Mouse (Mus musculus) T-cell, adult 66 days (primary cell): ENCODE results near the gene Cep128. TPM values are rescaled to one million over a fixed set of nuclear protein-coding genes. Genes with fewer than 3 reads are reported as not detected.

ENCODE experiments used
- total RNA-seq, 2 experiments: library from RNA; stranded (reverse); gene quantifications; 3 replicates in 1 of 2; 4 replicates in 1 of 2; pipeline ENCODE4 v1.2.4; 2023

Cep128 gene
- total RNA-seq: 10 to 100 TPM; 11.0 to 17.8 TPM

GRCm38 (mm10) chr12:91384281-91385017 is at the start of gene Cep128, which contains the start of gene Tshr:
Gene Cep128, minus strand, starts transcription at chr12:91384409.
Gene Tshr, plus strand, starts transcription at chr12:91384563.

Other genes with a start within 250 kb of the Cep128 start
- gene Tshr, start 154 bp upstream of the Cep128 start, total RNA-seq: not detected
- gene Gtf2a1, start 206.1 kb upstream of the Cep128 start, total RNA-seq: 10 to 100 TPM; 39.0 to 39.6 TPM